Mouse (Mus musculus) bone marrow macrophage, adult 2 months (primary cell): Measurements from ENCODE around the gene Mrgbp. TPM values are rescaled to one million over a fixed set of nuclear protein-coding genes. Genes with fewer than 3 reads are reported as not detected.

Experiments used
- H3K27ac ChIP-seq: 2 replicates; pipeline ENCODE4 v1.5.1; 2012; ENCODE audit warnings: low read depth, low read length; ENCODE audit not compliant: insufficient read depth
- H3K4me1 ChIP-seq: 2 replicates; pipeline ENCODE4 v1.6.1; 2012; ENCODE audit warnings: low read length; ENCODE audit not compliant: control insufficient read depth, insufficient read depth
- H3K4me3 ChIP-seq: 2 replicates; pipeline ENCODE4 v1.5.1; 2012; ENCODE audit warnings: mild to moderate bottlenecking, low read length, moderate library complexity; ENCODE audit not compliant: insufficient read depth
- CTCF ChIP-seq: IDR thresholded peaks from 2 replicates; pipeline ENCODE4 v1.5.1; 2012; ENCODE audit warnings: low read depth, mild to moderate bottlenecking, low read length, moderate library complexity
- POLR2A ChIP-seq: IDR thresholded peaks from 2 replicates; pipeline ENCODE4 v1.6.1; 2012; ENCODE audit warnings: mild to moderate bottlenecking, low read depth, low read length, borderline replicate concordance
- polyA plus RNA-seq: library from polyadenylated mRNA; stranded (reverse); fragments of >200 nt; gene quantifications from 2 replicates; pipeline ENCODE4 v1.2.4, GENCODE M21; 2012; ENCODE audit not compliant: missing spikeins, insufficient read depth, insufficient read length

Mrgbp gene
- polyA plus RNA-seq, 1 experiment: 15.0 TPM

DNA sequence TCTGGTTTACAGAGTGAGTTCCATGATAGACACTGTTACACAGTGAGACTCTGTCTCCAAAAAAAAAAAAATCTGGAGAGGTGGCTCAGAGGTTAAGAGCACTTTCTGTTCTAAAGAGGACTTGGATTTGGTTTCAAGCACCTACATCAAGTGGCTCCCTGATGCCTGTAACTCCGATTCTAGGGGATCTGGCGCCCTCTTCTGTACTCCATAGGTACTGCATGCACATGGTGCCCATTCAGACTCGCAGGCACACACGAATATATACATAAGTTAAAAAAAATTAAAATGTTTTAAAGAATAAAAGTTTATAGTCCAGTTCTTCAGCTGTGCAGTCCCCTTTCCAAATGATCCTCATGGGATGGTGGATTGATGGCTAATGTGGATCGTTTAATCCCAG, 20.9 kb upstream of the Mrgbp start:
- H3K4me1 ChIP-seq: peaks cover 9% of the 10 kb centered on the region
- H3K4me3 ChIP-seq: no peak overlapping the region
- TF ChIP-seq POLR2A (no peak), CTCF (peak; percentile 30; the same call in 1 of the 2 replicates)

DNA sequence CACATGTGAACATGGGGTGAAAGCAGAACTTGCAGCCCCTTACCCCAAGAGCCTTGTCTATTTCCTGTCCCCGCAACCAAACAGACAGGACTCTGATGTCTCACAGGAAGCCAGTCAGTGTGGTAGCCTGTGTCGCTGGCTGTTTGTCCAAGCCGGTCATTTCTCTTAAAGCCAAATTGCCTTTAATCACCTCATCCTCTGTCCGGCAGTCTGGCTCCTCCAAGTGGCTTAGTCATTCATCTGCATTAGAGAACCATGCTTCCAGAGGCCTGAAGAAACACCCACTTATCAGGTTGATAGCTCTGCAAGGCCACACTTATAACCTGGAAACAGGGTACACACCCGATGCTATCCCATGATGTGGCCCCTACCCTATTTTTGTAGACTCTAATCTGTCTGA, 19.0 kb upstream of the Mrgbp start:
- Histone ChIP-seq H3K27ac (no peak overlapping the region), H3K4me1 (no peaks in the 10 kb centered on the region), H3K4me3 (no peak overlapping the region)
- TF ChIP-seq POLR2A: no peak
- no peak for TF ChIP-seq CTCF

More for the DNA sequence above, 20.9 kb upstream of the Mrgbp start:
- no peak overlapping the region for H3K27ac ChIP-seq

DNA sequence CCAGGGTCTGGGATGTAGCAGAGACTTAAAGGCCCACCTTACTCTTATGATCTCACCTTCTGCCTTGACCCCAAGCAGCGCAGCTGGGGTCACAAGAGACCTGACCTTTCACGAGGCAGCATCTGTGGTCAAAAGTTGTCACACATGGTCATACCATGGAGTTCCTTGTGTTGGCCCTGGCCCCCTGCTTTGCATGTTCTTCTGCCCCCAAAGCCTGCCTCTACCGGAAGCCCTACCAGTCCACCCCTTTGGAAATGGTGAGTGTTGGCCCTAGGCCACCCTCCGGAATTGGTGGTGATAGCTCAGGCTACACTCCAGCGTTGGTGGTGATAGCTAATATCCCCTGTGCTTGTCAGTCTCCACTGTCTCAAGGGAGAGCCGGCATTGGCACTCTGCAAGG, 17.8 kb upstream of the Mrgbp start:
- Histone ChIP-seq H3K27ac (no peak overlapping the region), H3K4me3 (no peak overlapping the region), H3K4me1 (no peaks in the 10 kb centered on the region)
- TF ChIP-seq POLR2A: no peak
- no peak for TF ChIP-seq CTCF

GRCm38 (mm10) chr2:180563841-180564240, 17.3 kb upstream of the Mrgbp start:
- Histone ChIP-seq H3K4me1 (peaks cover 2% of the 10 kb centered on the region; the same call in 1 of the 2 replicates), H3K4me3 (no peak overlapping the region)

DNA sequence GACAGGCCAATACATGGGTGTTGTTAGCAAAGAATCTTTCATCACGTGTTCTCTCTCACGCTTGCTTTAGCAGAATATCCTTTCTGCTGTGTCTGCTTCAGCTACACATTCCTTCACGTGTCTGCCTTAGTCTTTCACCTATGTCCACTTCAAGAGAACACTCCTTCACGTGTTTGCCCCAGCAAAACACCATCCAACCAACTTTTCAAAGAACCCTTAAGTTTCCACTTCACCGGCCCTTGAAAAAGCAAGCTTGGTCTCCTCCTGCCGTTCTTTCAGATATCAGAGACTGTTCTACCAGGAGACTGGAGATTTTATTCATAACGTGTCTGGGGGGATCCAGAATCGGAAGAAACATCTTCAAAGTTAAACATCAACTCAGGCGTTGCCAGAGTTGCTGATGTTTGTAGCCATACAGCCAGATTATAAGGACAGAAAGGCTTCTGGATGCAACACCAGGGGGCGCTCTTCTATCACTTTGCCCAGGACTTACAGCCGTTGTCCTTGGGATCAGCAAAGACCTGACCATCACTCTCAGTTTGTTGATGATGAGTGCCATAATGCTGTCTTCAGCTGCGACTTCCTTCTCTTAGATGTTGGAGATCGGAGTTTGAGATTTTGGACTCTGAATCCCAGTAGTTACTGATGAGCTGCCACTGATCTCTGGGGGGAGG, 14.7 kb upstream of the Mrgbp start:
- H3K4me3 ChIP-seq: no peak overlapping the region
- no peak overlapping the region for H3K27ac ChIP-seq
- peak; percentile 82 for TF ChIP-seq CTCF
- no peak for TF ChIP-seq POLR2A
- H3K4me1 ChIP-seq: peaks cover 12% of the 10 kb centered on the region; the same call in 1 of the 2 replicates

More at GRCm38 (mm10) chr2:180563841-180564240, 17.3 kb upstream of the Mrgbp start:
- H3K27ac ChIP-seq: no peak overlapping the region
- TF ChIP-seq CTCF: no peak
- no peak for TF ChIP-seq POLR2A

GRCm38 (mm10) chr2:180569028-180569643, 12.0 kb upstream of the Mrgbp start:
- H3K4me1 ChIP-seq: peaks cover 12% of the 10 kb centered on the region; the same call in 1 of the 2 replicates
- H3K27ac ChIP-seq: no peak overlapping the region
- TF ChIP-seq POLR2A (no peak), CTCF (no peak)
- no peak overlapping the region for H3K4me3 ChIP-seq

GRCm38 (mm10) chr2:180576482-180576881, 4.6 kb upstream of the Mrgbp start:
- TF ChIP-seq POLR2A (no peak), CTCF (no peak)
- Histone ChIP-seq H3K4me3 (no peak overlapping the region), H3K27ac (no peak overlapping the region), H3K4me1 (peaks cover 15% of the 10 kb centered on the region)

DNA sequence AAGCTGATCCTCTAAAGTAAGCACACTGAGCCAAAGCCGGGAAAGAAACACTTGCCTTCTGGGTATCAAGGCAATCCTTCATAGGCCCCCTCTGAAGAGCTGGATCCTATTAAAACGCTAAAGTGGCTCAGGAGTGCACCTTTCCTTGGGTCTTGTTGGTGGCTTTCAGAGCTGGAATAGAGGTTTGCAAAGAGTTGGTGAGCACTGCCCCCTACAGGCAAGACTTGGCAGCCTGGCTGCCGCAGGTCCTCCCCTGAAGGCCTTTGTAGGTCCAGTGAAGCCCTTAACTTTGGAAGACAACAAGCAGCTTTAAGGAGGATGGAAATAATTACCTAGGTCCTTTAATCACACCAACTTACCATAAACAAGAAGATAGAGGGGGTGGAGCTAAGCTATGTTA, 2.4 kb upstream of the Mrgbp start:
- Histone ChIP-seq H3K27ac (no peak overlapping the region), H3K4me3 (no peak overlapping the region), H3K4me1 (peaks cover 25% of the 10 kb centered on the region)
- TF ChIP-seq CTCF: peak; percentile 87
- TF ChIP-seq POLR2A: no peak

DNA sequence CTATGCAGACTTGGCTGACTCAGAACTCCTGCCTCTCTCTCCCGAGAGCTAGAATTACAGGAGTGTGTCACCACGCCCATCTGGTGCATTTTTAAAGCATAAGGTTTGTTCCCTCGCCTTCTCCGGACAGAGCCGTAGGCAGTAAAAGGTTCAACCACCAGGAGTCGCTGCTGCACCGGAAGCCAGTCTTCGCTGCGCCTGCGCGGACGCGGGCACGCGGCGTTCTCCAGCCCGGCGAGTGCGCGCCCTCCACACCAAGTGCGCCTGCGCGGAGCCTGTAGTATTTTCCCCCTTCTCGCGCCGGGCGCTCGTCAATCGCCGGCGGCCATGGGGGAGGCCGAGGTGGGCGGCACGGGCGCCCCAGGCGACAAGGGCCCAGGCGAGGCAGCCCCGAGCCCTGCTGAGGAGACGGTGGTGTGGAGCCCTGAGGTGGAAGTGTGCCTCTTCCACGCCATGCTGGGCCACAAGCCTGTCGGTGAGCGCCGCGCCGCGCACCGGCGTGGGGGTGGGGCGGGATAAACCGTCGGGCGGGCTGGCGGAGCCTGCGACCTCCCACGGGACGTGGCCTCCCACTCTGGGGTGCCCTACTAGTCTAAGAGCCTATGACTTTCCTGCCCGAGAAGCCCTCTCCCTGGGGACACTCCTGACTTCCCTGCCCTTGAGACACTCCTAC, 1.5 kb downstream of the Mrgbp start:
- TF ChIP-seq CTCF (peak; percentile 53; the same call in 1 of the 2 replicates), POLR2A (no peak)
- H3K4me1 ChIP-seq: peaks cover 25% of the 10 kb centered on the region

DNA sequence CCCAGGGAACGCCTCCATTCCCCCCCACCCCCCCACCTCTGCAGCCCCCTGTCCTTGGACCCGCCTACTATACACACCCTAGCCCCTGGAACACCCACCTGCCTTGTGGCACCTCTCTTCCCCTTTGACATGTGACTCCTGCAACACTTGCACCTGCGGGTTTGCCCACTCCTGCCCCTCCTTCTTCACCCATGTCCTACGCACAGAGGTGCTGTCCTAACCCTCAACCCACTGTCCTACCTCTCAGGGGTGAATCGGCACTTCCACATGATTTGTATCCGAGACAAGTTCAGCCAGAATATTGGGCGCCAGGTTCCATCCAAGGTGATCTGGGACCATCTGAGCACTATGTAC, 2.0 kb downstream of the Mrgbp start:
- Histone ChIP-seq H3K4me3 (peak overlapping the region; percentile 92), H3K27ac (no peak overlapping the region), H3K4me1 (peaks cover 25% of the 10 kb centered on the region)
- TF ChIP-seq CTCF (no peak), POLR2A (no peak)

More for the DNA sequence above, 1.5 kb downstream of the Mrgbp start:
- Histone ChIP-seq H3K27ac (no peak overlapping the region), H3K4me3 (peak overlapping the region; percentile 92)
